Mouse (Mus musculus) forebrain, embryonic 10.5 days (tissue): ENCODE data around the gene Mss51. TPM values are rescaled to one million over a fixed set of nuclear protein-coding genes. Genes with fewer than 3 reads are reported as not detected.

Experiments used
- DNase-seq: peaks from one replicate; pipeline ENCODE4 v3.0.0-alpha.2; 2017; ENCODE audit warnings: low spot score; ENCODE audit errors: extremely low spot score
- H3K27ac ChIP-seq: fragments of 300-500 bp; sonication (generic); 2 replicates; pipeline ENCODE4 v1.5.1; 2016; ENCODE audit warnings: mild to moderate bottlenecking
- H3K27me3 ChIP-seq: fragments of 300-500 bp; sonication (generic); 2 replicates; pipeline ENCODE4 v1.6.1; 2016; ENCODE audit warnings: mild to moderate bottlenecking; ENCODE audit not compliant: poor library complexity, severe bottlenecking
- H3K36me3 ChIP-seq: fragments of 300-500 bp; sonication (generic); replicated peaks from 2 replicates; pipeline ENCODE4 v1.6.1; 2016; ENCODE audit warnings: mild to moderate bottlenecking, moderate library complexity
- H3K4me1 ChIP-seq: fragments of 300-500 bp; sonication (generic); 2 replicates; pipeline ENCODE4 v1.6.1; 2016
- H3K4me3 ChIP-seq: fragments of 300-500 bp; sonication (generic); 2 replicates; pipeline ENCODE4 v1.5.1; 2016; ENCODE audit warnings: mild to moderate bottlenecking, moderate library complexity
- H3K9me3 ChIP-seq: fragments of 300-500 bp; sonication (generic); 2 replicates; pipeline ENCODE4 v1.6.1; 2016; ENCODE audit warnings: mild to moderate bottlenecking, moderate library complexity
- WGBS: fragments of 180-500 bp; shearing (Covaris S2); methylation state at CpG from one replicate; pipeline ENCODE4 v1.1.7; 2016; 5-methylcytosine and 5-hydroxymethylcytosine counted together
- polyA plus RNA-seq: library from polyadenylated mRNA; unstranded; fragments of >200 nt; fragmentation: Nextera tagmentation; extraction: Ambion mirVana; gene quantifications from 2 replicates; pipeline ENCODE4 v1.2.1, GENCODE M21; 2016

The Mss51 gene
- polyA plus RNA-seq: 1.3 TPM in 2 replicates

DNA sequence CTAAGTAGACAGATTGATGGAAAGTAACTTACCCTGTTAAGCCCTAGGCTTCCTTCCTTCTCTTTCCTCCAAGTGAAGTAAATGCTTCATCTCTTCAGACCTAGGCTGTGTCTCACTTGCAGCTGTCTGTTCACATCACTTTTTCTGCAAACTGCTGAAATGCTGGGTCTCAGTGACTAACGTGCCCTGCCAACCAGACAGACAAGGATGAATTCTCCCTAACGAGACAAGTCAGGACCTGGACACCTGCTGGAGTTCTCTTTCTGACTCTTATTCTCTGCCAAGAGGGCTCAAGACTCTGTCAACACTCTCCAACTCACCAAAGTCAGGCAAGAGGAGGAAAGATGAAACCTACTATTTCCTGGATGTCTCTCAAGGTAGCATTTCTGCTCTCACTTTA lies at the start of gene Mss51:
Mss51 (minus strand) TSS at position 299 of the 400 bp plus-strand sequence.
- WGBS: 74% methylated on average over 2 of the region's 2 CpGs
- no peak within 1 kb of the TSS for H3K27ac ChIP-seq
- no peaks in the 10 kb centered on the region for H3K9me3 ChIP-seq
- H3K36me3 ChIP-seq: peaks cover 83% of the 10 kb centered on the region
- H3K4me3 ChIP-seq: no peak within 1 kb of the TSS
- no peaks in the 10 kb centered on the region for H3K4me1 ChIP-seq
- no peak for DNase-seq
- H3K27me3 ChIP-seq: no peaks in the 10 kb centered on the region

DNA sequence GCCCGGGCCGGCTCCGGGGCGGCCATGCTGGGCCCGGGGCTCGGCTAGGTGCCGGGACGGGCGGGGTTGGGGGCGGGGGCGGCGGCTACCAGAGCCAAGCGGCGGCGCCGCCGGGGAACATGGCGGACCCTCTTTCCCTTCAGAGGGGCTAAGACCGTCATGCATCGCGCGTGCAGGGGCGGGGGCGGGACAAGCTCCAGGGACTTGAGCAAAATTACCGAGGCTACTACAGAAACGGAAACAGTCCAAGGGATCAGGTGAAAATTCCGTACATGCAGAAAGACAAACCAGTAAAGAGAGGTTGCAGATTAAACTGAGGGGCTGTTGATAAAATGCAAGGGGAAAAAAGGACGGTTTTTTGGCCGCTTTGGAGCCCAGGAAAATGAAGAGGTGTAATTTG lies 49.7 kb upstream of the Mss51 start, which contains the start of gene Ppp3cb:
Ppp3cb (minus strand) TSS at position 159 of the 400 bp plus-strand sequence.
- H3K4me1 ChIP-seq: peaks cover 17% of the 10 kb centered on the region
- H3K27ac ChIP-seq: peak within 1 kb of the TSS; percentile 99
- no peaks in the 10 kb centered on the region for H3K9me3 ChIP-seq
- H3K4me3 ChIP-seq: peak within 1 kb of the TSS; percentile 86
- WGBS: under 1% methylated on average over 29 of the region's 29 CpGs
- H3K36me3 ChIP-seq: peaks cover 49% of the 10 kb centered on the region
- DNase-seq: peak; percentile 93
- H3K27me3 ChIP-seq: no peaks in the 10 kb centered on the region

DNA sequence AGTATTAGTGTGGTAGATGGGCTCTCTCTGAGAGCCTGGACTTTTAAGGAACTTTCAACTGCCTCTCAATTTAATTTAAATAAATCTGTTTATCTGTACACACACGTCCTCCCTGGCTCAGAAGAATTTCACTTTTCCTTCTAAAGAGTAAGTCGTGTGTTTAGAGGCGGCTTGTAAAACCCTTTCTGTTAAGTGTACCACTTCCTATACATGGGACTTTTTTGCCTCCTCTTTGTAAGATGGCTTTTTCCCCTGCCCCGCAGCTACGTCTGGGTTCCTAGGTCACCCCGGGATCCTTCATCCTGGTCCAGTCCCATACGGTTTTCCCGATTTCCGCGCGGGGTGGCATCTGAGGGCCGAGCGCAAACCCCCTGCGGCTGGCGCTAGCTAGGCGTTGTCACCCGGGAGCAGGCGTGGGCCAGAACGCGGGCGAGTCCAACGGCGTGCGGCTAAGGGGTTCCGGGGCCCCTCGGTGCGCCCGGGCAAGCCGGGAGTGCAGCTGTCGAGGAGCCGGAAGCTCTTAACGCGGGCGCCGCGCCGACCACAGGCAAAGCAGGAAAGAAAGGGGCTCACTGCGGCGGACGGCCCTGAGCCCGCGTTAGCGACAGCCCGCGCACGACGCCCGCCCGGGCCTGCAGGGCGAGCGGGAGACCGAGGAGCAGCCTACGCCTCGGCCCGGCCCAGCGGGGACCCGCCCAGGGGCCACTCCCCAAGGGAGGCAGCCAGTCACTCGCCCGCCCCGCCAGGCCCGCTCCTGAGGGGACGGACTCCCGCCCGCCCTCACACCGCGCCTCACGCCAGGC lies 49.0 kb upstream of the Mss51 start:
- Histone ChIP-seq H3K4me1 (peaks cover 17% of the 10 kb centered on the region), H3K36me3 (peaks cover 43% of the 10 kb centered on the region), H3K4me3 (peak overlapping the region; percentile 86), H3K9me3 (no peaks in the 10 kb centered on the region), H3K27ac (peak overlapping the region; percentile 99), H3K27me3 (no peaks in the 10 kb centered on the region)
- DNase-seq: peak; percentile 81
- 0% methylated on average over 66 of the region's 67 CpGs for WGBS

DNA sequence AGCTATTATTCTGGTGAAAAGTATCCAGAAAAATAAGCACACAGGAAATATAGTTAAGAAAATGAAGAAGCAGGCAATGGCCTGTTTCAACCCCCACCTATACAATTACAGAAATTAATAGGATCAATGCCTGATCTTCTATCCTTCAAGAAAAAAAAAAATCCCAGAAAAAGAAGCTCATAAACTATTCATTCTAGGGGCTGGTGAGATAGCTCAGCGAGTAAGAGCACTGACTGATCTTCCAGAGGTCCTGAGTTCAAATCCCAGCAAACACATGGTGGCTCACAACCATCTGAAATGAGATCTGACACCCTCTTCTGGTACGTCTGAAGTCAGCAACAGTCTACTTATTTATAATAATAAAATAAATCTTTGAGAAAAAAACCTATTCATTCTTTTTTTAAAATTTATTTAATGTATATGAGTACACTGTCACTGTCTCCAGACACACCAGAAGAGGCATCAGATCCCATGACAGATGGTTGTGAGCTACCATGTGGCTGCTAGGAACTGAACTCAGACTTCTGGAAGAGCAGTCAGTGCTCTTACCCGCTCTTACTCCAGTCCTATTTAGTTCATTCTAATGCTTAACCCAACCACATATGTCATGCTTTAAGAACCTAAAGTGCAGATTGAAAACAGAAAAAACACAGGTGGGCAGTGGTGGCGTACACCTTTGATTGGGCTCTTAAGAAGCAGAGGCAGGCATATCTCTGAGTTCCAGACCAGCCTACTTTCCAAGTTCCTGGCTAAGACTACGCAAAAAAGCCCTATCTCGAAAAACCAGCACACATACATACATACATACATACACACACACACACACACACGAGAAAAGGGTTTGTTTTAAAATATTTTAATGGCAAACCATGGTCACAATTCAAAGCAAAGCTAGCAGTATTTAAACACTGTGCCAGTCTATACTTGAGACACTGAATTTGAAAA lies 48.0 kb upstream of the Mss51 start:
- H3K27ac ChIP-seq: peak overlapping the region; percentile 40; the same call in 1 of the 2 replicates
- no peaks in the 10 kb centered on the region for H3K9me3 ChIP-seq
- peaks cover 34% of the 10 kb centered on the region for H3K36me3 ChIP-seq
- DNase-seq: no peak
- no peaks in the 10 kb centered on the region for H3K27me3 ChIP-seq
- H3K4me1 ChIP-seq: peaks cover 17% of the 10 kb centered on the region
- 82% methylated on average over 7 of the region's 7 CpGs for WGBS
- peak overlapping the region; percentile 86 for H3K4me3 ChIP-seq

DNA sequence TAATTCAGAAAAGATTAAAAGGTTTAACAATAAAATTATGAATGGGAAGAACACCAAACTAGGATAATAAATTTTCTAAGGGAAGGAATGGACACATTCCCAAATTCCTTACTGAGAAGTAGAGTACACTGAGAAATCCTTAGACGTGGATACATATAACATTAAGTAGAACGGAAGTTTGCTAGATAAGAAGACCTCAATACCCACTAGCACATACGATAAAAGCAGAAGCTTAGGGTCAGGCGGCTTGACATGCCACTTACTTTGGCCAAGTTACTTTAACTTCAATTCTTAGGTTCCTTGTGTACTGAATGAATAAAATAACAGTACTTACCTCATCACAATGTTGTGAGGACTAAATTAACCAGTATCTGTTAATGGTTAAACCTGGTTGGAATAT lies 32.9 kb upstream of the Mss51 start:
- Histone ChIP-seq H3K9me3 (no peaks in the 10 kb centered on the region), H3K27ac (no peak overlapping the region), H3K4me3 (no peak overlapping the region), H3K4me1 (no peaks in the 10 kb centered on the region), H3K27me3 (no peaks in the 10 kb centered on the region), H3K36me3 (peaks cover 50% of the 10 kb centered on the region)
- 95% methylated on average over 4 of the region's 4 CpGs for WGBS
- no peak for DNase-seq

DNA sequence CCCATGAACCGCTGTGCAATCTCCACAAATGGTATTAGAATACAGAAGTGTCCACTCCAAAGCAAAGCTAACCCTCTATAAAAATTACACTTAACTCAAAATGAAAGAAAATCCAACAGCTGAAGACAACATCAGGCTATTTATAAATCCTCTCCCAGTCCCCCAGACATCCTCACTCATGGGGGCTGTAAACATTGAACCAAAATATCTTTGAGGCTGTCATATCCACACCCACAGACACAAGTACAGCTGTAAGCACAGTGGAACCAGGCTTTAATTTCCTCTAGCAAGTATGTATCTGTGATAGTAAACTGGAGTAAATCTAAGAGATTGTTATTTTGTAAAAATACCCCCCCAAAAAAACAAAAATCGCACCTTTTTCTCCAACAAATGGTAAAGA lies 23.5 kb upstream of the Mss51 start:
- no peaks in the 10 kb centered on the region for H3K4me1 ChIP-seq
- H3K4me3 ChIP-seq: no peak overlapping the region
- peaks cover 83% of the 10 kb centered on the region for H3K36me3 ChIP-seq
- no peak for DNase-seq
- H3K27me3 ChIP-seq: no peaks in the 10 kb centered on the region
- H3K27ac ChIP-seq: no peak overlapping the region
- WGBS: 96% methylated on average over 2 of the region's 2 CpGs
- no peaks in the 10 kb centered on the region for H3K9me3 ChIP-seq

DNA sequence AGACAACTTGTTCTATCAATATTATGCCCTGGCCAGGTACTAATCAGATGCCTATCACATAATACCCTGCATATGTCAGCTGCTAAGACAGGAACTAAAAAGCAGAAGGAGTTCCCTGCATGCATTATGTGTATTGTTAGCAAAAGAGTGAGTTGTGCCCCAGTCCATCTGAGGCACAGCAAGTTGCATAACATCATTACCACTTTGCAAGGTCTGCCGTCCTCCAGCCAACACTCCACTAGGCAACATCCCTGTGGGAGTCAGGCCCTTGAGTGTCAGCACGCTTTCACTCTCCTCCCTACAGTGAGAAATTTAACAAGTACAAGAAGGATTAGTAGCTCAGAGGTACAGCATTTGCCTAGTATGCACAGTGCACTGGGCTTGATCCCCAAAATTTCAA lies 11.7 kb upstream of the Mss51 start:
- WGBS: 82% methylated on average over 2 of the region's 2 CpGs
- H3K4me1 ChIP-seq: no peaks in the 10 kb centered on the region
- H3K27me3 ChIP-seq: no peaks in the 10 kb centered on the region
- no peak overlapping the region for H3K4me3 ChIP-seq
- no peaks in the 10 kb centered on the region for H3K9me3 ChIP-seq
- DNase-seq: no peak
- peaks cover 55% of the 10 kb centered on the region for H3K36me3 ChIP-seq
- no peak overlapping the region for H3K27ac ChIP-seq

DNA sequence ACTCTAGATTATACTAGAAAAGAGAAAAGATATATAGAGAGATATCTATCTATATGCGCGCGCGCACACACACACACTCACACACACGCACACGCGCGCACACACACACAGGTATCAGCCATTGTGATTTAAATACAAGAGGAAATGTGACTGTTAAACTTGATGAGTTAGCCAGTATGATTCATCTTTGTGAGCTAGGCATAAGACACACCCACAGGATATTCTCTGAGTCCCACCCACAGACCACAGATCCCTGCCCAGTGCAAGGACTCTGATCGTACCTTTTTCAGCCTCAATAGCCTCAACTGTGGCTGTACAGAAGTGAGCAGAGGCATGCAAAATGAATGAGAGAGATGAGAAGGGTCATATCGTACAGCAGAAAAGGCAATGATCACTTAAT lies 6.3 kb upstream of the Mss51 start:
- no peaks in the 10 kb centered on the region for H3K9me3 ChIP-seq
- no peaks in the 10 kb centered on the region for H3K4me1 ChIP-seq
- H3K36me3 ChIP-seq: peaks cover 56% of the 10 kb centered on the region
- H3K27ac ChIP-seq: no peak overlapping the region
- H3K4me3 ChIP-seq: no peak overlapping the region
- WGBS: 96% methylated on average over 10 of the region's 10 CpGs
- no peaks in the 10 kb centered on the region for H3K27me3 ChIP-seq
- no peak for DNase-seq

DNA sequence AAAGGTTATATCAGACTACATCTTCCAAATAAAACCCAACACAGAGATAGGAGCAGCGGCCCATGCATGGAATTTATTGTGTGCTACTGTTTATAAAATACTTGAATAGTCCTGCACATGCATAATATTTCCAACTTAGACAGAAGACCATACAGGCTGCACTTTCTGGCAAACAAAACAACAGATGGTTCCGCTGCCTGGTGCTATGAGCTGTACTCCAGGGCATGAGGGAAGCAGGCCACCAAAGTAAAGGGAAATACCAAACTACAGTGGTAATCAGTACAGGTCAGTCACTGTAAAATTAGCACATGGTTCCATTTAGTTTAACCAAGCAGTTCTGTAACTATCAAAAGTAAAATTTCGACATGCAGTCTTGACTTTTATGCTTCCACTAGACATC lies 3.3 kb upstream of the Mss51 start:
- H3K4me3 ChIP-seq: no peak overlapping the region

DNA sequence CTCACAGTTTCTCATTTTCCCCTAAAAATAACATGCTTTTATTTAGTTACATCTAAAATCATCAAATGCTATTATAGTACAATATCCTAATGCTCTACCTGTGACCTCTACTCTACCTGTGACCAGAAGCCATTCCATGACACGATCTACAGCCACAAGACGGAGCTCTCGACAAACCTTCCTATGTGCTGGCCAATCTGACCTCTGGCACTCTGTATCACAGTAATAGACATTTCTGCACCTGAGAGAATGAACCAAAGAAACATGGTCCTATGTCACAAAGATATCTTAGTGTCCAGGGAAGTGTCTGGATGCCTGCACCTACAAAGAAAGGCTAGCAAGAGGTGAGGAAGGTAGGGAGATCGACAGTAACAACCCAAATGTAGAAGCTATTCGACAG lies 10.7 kb downstream of the Mss51 start:
- Histone ChIP-seq H3K9me3 (no peaks in the 10 kb centered on the region), H3K36me3 (peaks cover 56% of the 10 kb centered on the region), H3K27me3 (no peaks in the 10 kb centered on the region), H3K4me3 (no peak overlapping the region), H3K27ac (no peak overlapping the region), H3K4me1 (peaks cover 5% of the 10 kb centered on the region; the same call in 1 of the 2 replicates)
- 95% methylated on average over 5 of the region's 5 CpGs for WGBS
- no peak for DNase-seq

More for the DNA sequence above, 3.3 kb upstream of the Mss51 start:
- Histone ChIP-seq H3K27ac (no peak overlapping the region), H3K9me3 (no peaks in the 10 kb centered on the region), H3K36me3 (peaks cover 70% of the 10 kb centered on the region), H3K27me3 (no peaks in the 10 kb centered on the region), H3K4me1 (no peaks in the 10 kb centered on the region)
- 94% methylated on average over 3 of the region's 3 CpGs for WGBS
- no peak for DNase-seq

DNA sequence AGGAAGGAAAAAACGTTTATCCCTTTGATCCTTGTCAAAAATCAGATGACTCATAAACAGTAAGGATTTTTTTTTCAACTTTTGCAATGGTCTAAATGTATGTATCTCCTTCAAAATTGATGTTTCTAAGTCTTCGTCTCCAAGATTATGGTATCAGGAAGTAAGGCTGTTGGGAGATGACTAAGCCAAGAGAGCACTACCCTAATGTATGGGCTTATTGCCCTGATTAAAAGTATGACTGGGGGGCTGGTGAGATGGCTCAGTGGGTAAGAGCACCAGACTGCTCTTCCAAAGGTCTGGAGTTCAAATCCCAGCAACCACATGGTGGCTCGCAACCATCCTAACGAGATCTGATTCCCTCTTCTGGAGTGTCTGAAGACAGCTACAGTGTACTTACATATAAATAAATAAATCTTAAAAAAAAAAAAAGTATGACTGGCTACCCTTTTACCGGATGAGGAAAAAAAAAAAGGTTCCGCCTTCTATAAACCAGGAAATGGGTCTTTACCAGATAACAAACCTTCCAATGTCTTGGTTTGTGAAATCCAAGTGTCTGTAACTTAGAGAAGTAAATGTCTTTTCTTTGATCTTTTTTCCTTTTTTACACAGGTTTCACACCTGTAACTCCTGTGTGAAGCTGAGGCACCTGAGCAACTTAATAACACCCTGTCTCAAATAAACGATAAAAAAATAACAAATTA lies 14.5 kb downstream of the Mss51 start:
- peaks cover 15% of the 10 kb centered on the region for H3K27me3 ChIP-seq
- no peak overlapping the region for H3K27ac ChIP-seq
- H3K4me3 ChIP-seq: no peak overlapping the region
- DNase-seq: no peak
- peaks cover 31% of the 10 kb centered on the region for H3K4me1 ChIP-seq
- WGBS: 92% methylated on average over 7 of the region's 7 CpGs
- no peaks in the 10 kb centered on the region for H3K9me3 ChIP-seq
- H3K36me3 ChIP-seq: peaks cover 33% of the 10 kb centered on the region

DNA sequence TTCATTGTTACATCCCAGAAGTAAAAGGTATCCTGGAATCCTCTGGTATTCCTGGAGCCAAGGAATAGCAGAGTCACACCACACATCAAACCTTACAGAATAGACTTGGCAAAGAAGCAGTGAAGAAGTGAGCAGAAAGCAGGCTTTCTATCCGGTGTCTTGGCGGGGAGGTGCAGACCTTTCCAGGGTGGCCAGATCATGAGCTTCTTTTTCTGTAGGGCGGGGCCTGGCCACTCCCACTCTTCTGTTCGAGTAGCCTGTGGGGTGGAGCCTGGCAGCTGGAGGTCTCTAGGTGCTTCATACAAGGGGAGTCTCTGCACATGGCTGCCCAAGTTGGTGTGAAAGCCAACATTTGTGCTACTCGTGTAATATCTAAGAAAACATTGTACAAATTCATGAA lies 15.5 kb downstream of the Mss51 start:
- H3K4me3 ChIP-seq: no peak overlapping the region
- 23% methylated on average over 5 of the region's 5 CpGs for WGBS
- H3K36me3 ChIP-seq: peaks cover 25% of the 10 kb centered on the region
- DNase-seq: no peak
- H3K27ac ChIP-seq: no peak overlapping the region
- no peaks in the 10 kb centered on the region for H3K9me3 ChIP-seq
- peaks cover 39% of the 10 kb centered on the region for H3K4me1 ChIP-seq
- peaks cover 15% of the 10 kb centered on the region for H3K27me3 ChIP-seq
